Mouse (Mus musculus): ENCODE measurements around the gene Tm7sf2.
"Not testable (repeated sequence)": the region's sequence is repeated elsewhere in the genome, so short reads cannot be mapped to it uniquely, and the experiment has no call there.

Gene Tm7sf2

DNA sequence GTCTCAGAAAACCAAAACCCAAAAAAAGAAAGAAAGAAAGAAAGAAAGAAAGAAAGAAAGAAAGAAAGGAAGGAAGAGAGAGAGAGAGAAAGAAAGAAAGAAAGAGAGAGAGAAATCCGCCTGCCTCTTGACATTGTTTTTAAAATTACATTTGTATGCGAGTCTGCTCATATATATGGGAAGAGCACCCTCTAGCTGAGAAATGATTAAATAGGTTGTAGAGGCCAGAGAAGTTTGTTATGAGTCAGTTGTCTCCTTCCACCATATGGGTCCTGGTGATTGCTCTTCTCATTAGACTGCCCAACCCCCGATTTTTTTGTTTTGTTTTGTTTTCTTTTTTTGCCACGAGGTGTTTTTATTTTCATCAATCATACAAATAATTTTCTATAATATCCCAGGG lies 24.1 kb downstream of the Tm7sf2 start:
- not testable (repeated sequence) for DNase-seq (ENCODE audit: low spot score in 2 of 2)

DNA sequence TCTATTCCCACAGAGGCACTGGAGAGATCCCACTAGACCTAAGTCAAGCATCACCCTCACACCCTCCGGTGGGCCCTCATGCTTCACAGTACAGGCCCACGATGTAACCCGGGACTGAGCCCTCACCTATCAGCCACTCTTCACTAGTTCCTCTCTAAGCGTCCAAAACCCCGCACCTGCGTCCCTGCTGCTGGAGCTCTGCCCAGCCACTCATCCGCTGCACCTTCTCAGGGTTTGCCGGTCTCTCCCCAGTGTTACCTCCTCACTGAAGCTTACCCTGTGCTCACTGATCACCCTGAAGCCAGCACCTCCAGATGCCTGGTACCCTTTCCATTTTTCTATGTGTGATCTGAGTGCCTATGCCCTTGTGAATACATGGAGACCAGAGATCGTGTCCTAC lies 25.9 kb downstream of the Tm7sf2 start:
- no peak for DNase-seq (ENCODE audit: low spot score in 2 of 2)

- no peak for DNase-seq (ENCODE audit: low spot score in 2 of 2)
These were observed 28.2 kb downstream of the Tm7sf2 start for GRCm38 (mm10) chr19:6040002-6040401.

DNA sequence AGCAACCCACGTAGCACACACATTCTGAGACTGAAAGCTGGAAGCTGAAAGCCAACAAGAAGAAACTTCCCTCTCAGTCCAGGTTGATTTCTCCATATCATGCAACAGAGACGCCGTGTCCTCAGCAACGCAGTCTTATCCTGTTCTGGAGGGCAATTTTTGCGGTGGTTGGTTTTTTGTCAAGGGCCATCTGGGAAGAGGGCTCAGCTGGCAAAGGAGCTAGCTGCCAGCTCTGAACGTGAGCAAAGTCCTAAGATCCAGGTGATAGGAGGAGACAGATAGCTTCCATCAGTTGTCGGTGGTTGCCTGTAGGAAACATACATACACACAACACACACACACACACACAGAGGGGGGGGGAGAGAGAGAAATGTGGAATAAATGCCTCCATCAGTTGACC lies 29.8 kb downstream of the Tm7sf2 start:
- DNase-seq (ENCODE audit: low spot score in 2 of 2): no peak

- no peak for DNase-seq (ENCODE audit: low spot score in 2 of 2)
These were observed 30.5 kb downstream of the Tm7sf2 start for GRCm38 (mm10) chr19:6037695-6038094.

DNA sequence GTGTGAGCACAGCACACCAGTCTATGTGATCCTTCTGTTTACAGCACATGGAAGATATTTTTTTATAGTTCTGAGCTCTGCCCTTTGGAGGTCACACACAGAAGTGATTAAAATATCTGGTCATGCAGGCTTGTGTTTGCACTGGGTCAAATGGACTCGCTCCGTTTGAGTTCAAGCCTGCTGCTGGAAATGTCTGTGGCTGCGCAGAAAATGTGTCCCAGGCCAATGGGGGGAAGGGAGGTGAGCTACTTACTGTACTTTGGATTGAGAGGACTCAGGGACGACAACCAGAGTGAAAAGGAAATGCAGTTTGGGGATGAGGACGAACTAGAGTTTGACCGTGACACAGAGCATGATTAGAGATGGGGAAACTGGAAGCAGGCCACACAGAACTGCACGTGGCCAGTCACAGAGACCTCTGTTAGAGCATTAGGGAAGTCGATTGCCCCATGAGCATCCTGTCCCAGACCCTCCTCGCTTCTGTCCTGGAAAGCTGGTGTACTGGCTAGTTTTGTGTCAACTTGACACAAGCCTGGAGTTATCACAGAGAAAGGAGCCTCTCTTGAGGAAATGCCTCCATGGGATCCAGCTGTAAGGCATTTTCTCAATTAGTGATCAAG lies 32.1 kb downstream of the Tm7sf2 start:
- no peak for DNase-seq (ENCODE audit: low spot score in 2 of 2)

DNA sequence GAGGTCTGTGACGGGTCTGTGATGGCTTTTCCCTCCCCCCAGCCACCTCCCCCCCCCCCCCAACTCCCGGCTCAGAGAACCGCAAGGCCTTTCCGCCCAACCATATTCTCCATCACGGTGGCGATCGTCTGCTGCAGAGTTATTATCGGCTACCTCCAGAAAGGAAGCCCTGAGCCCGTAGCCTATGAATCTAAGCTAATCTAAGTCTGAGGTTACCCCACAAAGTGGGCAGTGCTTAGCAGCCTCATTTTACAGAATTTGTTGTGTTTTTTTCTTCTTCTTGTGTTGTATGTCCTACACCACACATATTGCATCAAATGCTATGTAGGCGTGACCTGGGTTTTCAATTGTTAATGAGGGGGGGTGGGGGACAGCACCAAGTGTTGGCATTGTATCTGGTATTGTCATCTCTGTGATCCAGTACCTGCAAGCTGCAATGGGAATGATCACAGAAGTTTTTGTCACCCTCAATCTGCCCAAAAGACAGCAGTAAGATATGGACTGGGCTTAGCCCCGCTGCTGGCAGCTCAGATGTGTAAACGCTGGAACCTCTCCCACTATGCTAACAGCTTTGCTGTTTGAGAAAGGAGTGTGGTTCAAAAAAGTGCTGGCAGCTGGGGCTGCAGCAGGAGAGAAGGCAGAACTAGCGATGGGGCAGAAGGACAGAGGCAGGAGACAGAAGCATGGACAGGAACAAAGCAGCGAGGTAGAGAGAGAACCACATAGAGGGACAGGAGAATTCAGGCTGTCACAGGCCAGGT lies 37.5 kb downstream of the Tm7sf2 start:
- DNase-seq (ENCODE audit: low spot score in 2 of 2): no peak

DNA sequence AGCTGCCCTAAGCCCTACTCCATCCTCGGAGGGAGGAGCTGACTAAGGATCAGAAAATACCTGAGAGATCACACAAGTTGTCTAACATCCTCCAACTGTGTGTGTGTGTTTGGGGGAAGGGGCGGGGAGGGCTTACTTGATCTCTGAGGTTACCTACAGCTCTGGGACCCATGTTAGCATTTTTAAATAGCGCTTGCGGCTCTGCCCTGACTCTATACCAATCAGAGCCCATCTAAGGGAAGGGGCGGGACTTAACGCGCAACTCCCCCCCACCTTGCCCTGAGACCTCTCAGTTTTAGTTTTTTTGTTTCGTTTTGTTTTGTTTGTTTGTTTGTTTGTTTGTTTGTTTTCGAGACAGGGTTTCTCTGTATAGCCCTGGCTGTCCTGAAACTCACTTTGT lies 38.7 kb downstream of the Tm7sf2 start:
- no peak for DNase-seq (ENCODE audit: low spot score in 2 of 2)

DNA sequence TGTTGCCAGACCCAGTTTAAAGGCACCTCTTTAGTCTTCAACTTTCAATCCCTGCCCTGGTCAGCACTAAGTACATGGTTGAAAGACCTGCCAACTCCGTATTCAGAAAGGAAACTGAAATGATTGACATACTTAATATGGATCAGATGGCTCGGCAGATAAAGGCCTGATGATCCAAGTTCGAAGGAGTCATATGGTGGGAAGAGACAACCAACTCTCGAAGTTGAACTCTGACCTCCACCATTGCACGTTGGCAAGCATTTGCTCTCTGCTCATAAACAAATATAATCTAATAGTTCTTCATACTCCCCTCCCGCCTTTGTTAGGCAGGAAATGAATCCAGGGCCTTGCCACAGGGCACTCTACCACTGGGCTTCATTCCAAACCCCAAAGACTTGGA lies 39.2 kb downstream of the Tm7sf2 start:
- no peak for DNase-seq (ENCODE audit: low spot score in 2 of 2)

DNA sequence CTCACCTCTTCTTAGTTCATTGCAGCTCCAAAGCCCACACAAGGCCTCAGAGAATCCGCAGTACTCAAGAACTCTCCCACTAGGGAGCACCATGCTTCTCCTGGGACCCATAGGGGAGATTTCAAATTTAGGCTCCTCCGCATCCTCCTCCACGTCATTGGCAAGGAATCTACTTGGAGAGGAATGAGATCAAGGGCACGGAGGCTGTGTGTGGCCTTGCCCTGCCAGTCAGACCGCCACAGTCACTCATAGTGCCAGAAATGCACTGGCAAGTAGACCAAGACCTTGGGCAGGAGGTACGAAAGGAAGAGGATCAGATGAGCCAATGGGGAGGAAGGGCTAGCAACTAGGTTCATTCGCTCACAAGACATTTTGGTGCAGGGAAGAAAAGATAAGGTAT lies 44.2 kb downstream of the Tm7sf2 start:
- no peak for DNase-seq (ENCODE audit: low spot score in 2 of 2)

DNA sequence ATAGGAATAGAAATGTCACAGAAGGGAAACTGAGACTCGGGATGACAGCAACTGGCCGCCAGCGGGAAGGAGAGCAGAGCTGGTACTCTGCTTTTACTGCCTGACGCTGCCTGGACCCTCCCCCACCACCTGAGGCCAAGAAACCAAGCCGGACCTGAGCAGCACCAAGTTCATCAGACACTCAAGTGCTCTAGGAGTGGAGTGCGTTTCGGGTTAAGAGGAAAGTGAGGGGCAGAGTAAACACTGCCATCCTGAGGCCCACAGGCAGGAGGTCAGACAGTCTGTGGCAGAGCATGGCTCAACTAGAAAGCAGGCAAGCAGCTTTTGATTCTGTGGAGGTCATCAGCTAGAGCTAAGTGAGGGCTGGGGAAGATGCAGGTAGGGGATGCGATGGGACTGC lies 45.1 kb downstream of the Tm7sf2 start:
- DNase-seq (ENCODE audit: low spot score in 2 of 2): no peak

DNA sequence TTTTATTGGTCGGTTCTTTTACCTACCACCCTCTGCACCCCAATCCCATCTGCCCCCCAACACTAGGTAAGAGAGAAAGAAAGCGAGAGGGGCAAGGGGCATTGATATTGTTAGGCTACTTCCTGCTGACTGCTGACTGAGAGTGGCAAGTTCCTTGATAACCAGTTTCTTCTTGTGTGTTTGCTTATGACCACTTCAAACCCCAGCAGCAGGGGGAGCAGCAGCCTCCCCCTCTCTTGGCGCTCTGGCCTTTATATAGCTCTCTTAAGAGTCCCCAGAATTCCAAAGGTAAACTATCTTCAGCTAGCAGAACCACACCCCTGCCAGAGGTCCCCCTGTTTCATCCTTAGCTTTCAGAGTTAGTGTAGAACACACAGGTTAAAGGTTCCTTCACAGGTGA lies 47.9 kb downstream of the Tm7sf2 start:
- no peak for DNase-seq (ENCODE audit: low spot score in 2 of 2)

GRCm38 (mm10) chr19:6018142-6019089 lies 49.8 kb downstream of the Tm7sf2 start:
- peak; percentile 90 to 91 for DNase-seq (ENCODE audit: low spot score in 2 of 2)

DNA sequence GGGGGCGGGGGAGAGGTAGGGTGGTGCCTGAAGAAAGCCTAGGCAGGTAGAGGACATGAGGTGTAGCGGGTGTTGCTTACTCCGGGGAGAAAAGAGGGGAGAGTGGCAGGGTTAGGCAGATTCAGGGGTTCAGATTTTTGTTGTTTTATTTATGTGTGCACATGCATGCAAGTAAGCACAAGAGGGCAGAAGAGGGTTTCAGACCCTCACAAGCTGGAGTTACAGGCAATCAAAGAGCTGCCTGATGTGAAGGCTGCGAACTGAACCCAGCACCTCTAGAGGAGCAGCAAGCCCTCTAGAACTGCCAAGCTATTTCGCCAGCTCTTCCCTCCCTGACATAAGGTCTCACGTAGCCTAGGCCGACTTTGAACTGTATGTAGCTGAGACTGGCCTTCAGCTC lies 51.6 kb downstream of the Tm7sf2 start:
- DNase-seq (ENCODE audit: low spot score in 2 of 2): peak in 1 of 2 experiments; percentile 7

DNA sequence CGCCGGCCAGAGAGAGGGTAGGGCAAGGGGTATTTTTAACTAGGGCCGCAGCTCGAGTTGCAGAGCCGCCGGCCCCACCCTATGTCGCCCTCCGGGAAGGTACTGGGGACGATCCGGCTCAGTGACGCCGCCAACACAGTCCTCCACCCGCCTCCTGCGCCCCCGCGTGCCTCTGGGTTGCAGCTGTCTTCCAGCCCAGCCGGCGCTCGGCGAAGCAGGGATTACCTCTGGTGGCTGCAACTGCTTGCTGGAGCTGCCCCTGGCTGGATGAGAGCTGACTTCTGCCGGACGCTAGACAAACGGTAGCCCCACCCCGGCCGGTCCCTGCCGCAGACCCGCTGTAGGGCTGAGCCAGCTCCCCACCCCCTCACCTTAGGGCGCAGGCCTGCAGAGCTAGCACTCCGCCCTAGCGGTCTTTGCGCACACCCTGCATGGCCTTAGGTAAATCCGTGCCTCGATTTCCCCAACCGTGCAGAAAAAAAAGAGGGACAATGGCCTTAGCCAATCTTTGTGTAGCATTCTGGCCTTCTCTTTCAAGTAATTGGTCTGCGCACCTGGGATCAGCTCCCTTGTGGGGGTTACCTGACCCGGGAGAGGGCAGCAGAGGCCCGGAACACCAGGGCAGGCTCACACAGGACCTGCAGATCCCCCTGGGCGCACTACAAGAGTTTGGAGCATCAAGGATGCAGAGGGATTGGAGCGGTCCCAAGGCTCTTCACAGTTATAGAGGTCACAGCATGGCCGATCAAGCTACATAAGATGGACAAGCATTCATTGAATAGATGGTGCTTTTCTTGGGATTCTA lies 52.5 kb downstream of the Tm7sf2 start, which contains the start of gene Capn1:
TSS of gene Capn1 (minus strand) at position 387 of the 805 bp plus-strand sequence.
- peak; percentile 73 to 75 for DNase-seq (ENCODE audit: low spot score in 2 of 2)

- peak in 1 of 2 experiments; percentile 5 for DNase-seq (ENCODE audit: low spot score in 2 of 2)
These were observed 53.1 kb downstream of the Tm7sf2 start for GRCm38 (mm10) chr19:6014991-6015510.

- no peak for DNase-seq (ENCODE audit: low spot score in 2 of 2)
These were observed 54.5 kb downstream of the Tm7sf2 start for GRCm38 (mm10) chr19:6013691-6014090.
